Mouse (Mus musculus): ENCODE measurements around the gene Rbm5. TPM values are rescaled to one million over a fixed set of nuclear protein-coding genes. Genes with fewer than 3 reads are reported as not detected.

Rbm5 gene
- total RNA-seq, 4 experiments from 2014 or later, result 91.2 to 204 (median 127) TPM

GRCm38 (mm10) chr9:107729709-107730108, 41.1 kb downstream of the Rbm5 start:
- DNase-seq, result no peak

- no peak for DNase-seq
These were observed 41.7 kb downstream of the Rbm5 start for GRCm38 (mm10) chr9:107728919-107729670.

- DNase-seq, result no peak
These were observed 43.8 kb downstream of the Rbm5 start for GRCm38 (mm10) chr9:107727041-107727440.

GRCm38 (mm10) chr9:107724796-107725195, 46.0 kb downstream of the Rbm5 start:
- no peak for DNase-seq

- DNase-seq, result peak; percentile 77
These were observed 46.8 kb downstream of the Rbm5 start for GRCm38 (mm10) chr9:107723794-107724531.

GRCm38 (mm10) chr9:107723292-107723691, 47.5 kb downstream of the Rbm5 start:
- DNase-seq, result no peak

GRCm38 (mm10) chr9:107718781-107719540, 51.8 kb downstream of the Rbm5 start:
- no peak for DNase-seq

- DNase-seq, result no peak
These were observed 53.8 kb downstream of the Rbm5 start for GRCm38 (mm10) chr9:107716951-107717350.

GRCm38 (mm10) chr9:107715632-107716031, 55.2 kb downstream of the Rbm5 start:
- no peak for DNase-seq

- DNase-seq, result no peak
These were observed 56.4 kb downstream of the Rbm5 start for GRCm38 (mm10) chr9:107714221-107714952.

- DNase-seq, result peak; percentile 69
These were observed 60.9 kb downstream of the Rbm5 start, which contains the start of gene Sema3f for GRCm38 (mm10) chr9:107709697-107710483. Sema3f (minus strand) TSS chr9:107710475.

GRCm38 (mm10) chr9:107709096-107709696, 61.6 kb downstream of the Rbm5 start:
- no peak for DNase-seq

GRCm38 (mm10) chr9:107708439-107709095, 62.2 kb downstream of the Rbm5 start:
- no peak for DNase-seq

GRCm38 (mm10) chr9:107707701-107708438, 62.9 kb downstream of the Rbm5 start:
- no peak for DNase-seq

GRCm38 (mm10) chr9:107706781-107707211, 64.0 kb downstream of the Rbm5 start:
- no peak for DNase-seq

GRCm38 (mm10) chr9:107703337-107704122, 67.3 kb downstream of the Rbm5 start:
- DNase-seq, result no peak

GRCm38 (mm10) chr9:107702606-107703185, 68.1 kb downstream of the Rbm5 start:
- DNase-seq, result no peak

GRCm38 (mm10) chr9:107701594-107701993, 69.2 kb downstream of the Rbm5 start:
- peak; percentile 72 for DNase-seq

All from adrenal gland, adult 8-10 months (tissue).